Mouse (Mus musculus) thymus, adult 2 months (tissue): ENCODE results near the gene B4galnt2. TPM values are rescaled to one million over a fixed set of nuclear protein-coding genes. Genes with fewer than 3 reads are reported as not detected.

ENCODE experiments used
- DNase-seq: peaks from one replicate; pipeline ENCODE4 v3.0.0; 2021
- H3K27ac ChIP-seq: fragments of 200-500 bp; 2 replicates; pipeline ENCODE4 v1.5.1; 2012; ENCODE audit warnings: low read length, control low read depth; ENCODE audit not compliant: control insufficient read depth, insufficient read depth
- H3K27me3 ChIP-seq: fragments of 200-500 bp; 2 replicates; pipeline ENCODE4 v1.6.1; 2012; ENCODE audit warnings: mild to moderate bottlenecking, low read length, moderate library complexity, mixed read lengths; ENCODE audit not compliant: control insufficient read depth, insufficient read depth
- H3K36me3 ChIP-seq: fragments of 200-500 bp; 2 replicates; pipeline ENCODE4 v1.6.1; 2012; ENCODE audit warnings: mild to moderate bottlenecking, low read length, moderate library complexity; ENCODE audit not compliant: control insufficient read depth, insufficient read depth
- H3K4me1 ChIP-seq: fragments of 200-500 bp; replicated peaks from 2 replicates; pipeline ENCODE4 v1.6.1; 2012; ENCODE audit warnings: low read length; ENCODE audit not compliant: control insufficient read depth, insufficient read depth
- H3K4me3 ChIP-seq: fragments of 200-500 bp; 2 replicates; pipeline ENCODE4 v1.5.1; 2012; ENCODE audit warnings: mild to moderate bottlenecking, low read length, control low read depth, moderate library complexity; ENCODE audit not compliant: control insufficient read depth, insufficient read depth
- CTCF ChIP-seq: fragments of 200-500 bp; IDR thresholded peaks from 2 replicates; pipeline ENCODE4 v1.5.1; 2012; ENCODE audit warnings: mild to moderate bottlenecking, control low read depth, low read length, moderate library complexity, borderline replicate concordance; ENCODE audit not compliant: control insufficient read depth, poor library complexity, insufficient read depth; ENCODE audit errors: extremely low read depth
- POLR2A ChIP-seq: fragments of 200-500 bp; IDR thresholded peaks from 2 replicates; pipeline ENCODE4 v1.6.1; 2012; ENCODE audit warnings: mild to moderate bottlenecking, low read length, control low read depth, moderate library complexity; ENCODE audit not compliant: control insufficient read depth, poor library complexity, insufficient read depth; ENCODE audit errors: extremely low read depth
- WGBS: fragments of 180-500 bp; shearing (Covaris S2); methylation state at CpG from one replicate; pipeline ENCODE4 v1.1.7; 2018; 5-methylcytosine and 5-hydroxymethylcytosine counted together
- polyA plus RNA-seq: library from polyadenylated mRNA; depleted of rRNA; stranded (reverse); fragments of >200 nt; gene quantifications from 2 replicates; pipeline ENCODE4 v1.2.3, GENCODE M21; 2012

B4galnt2 gene
- polyA plus RNA-seq, 1 experiment: not detected

DNA sequence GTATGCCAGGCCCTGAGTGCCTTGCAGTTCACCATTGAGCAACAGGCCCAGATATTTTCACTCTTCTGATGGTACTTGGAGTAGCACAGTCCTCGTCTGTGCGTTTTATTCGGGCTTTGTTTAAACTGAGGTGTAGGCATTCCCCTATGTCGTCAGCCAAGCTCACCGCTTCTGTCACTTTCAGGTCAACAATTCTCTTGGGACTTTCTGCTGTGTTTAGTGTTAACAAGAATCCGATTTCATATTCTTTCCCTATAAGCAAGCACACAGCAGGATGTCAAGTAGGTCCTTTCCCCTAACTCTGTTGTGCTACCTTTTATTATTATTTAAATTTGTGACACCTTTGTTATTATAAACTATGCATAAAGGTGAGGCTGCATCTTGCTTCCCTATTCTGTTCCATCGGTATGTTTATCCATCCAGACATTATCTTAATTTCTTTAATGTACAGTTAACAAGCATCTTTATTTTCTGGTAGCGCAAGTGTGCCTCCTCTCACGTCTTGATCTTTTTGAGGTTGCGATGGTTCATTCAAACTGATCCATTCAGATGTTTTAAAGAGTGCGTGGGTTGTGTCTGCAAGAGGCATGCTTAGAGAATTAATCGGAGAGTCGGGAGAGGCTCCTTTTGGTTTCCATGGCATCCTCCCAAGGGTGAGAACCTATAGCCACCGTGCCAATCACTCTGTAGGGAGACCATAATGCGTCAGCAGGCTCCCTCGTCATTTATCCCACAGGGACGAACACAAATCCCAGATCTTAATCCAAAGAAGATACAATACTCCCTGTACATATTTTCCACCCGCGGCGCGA is 56.8 kb downstream of the B4galnt2 start:
- H3K4me3 ChIP-seq: peak overlapping the region; percentile 52
- 33% methylated on average over 21 of the region's 21 CpGs for whole genome bisulfite sequencing
- H3K27ac ChIP-seq: peak overlapping the region; percentile 49
- peaks cover 3% of the 10 kb centered on the region for H3K4me1 ChIP-seq
- TF ChIP-seq POLR2A (no peak), CTCF (no peak)
- H3K36me3 ChIP-seq: no peaks in the 10 kb centered on the region
- DNase-seq: no peak
- no peaks in the 10 kb centered on the region for H3K27me3 ChIP-seq

- Histone ChIP-seq H3K27ac (no peak overlapping the region), H3K4me1 (peaks cover 3% of the 10 kb centered on the region), H3K4me3 (no peak overlapping the region), H3K27me3 (no peaks in the 10 kb centered on the region), H3K36me3 (no peaks in the 10 kb centered on the region)
- TF ChIP-seq POLR2A (no peak), CTCF (no peak)
- WGBS: 98% methylated on average over 4 of the region's 4 CpGs
- DNase-seq: no peak
Measured at GRCm38 (mm10) chr11:95857306-95857705, 57.4 kb downstream of the B4galnt2 start.

DNA sequence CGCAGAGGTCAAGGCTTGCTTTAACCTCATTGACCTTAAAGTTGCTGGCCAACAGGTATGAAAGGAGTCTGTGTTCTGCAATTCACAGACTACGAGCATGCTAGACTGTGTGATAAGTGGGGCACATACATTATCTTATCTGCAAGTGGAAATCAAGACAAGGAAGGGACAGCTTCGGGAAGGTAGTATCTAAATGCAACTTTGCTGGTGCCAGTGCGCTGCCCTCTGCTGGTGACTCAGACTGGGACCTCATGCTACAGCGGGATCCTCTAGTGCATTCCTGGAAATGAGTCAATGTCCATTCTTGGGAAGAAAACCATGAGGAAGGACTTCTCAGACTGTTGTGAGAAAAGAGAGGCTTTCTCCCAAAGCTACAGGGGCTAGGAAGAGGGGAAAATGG is 61.0 kb downstream of the B4galnt2 start:
- H3K4me3 ChIP-seq: no peak overlapping the region
- H3K27ac ChIP-seq: no peak overlapping the region
- no peaks in the 10 kb centered on the region for H3K27me3 ChIP-seq
- 39% methylated on average over 5 of the region's 5 CpGs for WGBS
- H3K36me3 ChIP-seq: no peaks in the 10 kb centered on the region
- H3K4me1 ChIP-seq: 0 out of 2 replicates have a peak, but pooled peaks cover 2% of the 10 kb centered on the region
- DNase-seq: peak; percentile 76
- TF ChIP-seq CTCF (peak; percentile 67; the same call in 1 of the 2 replicates), POLR2A (no peak)

DNA sequence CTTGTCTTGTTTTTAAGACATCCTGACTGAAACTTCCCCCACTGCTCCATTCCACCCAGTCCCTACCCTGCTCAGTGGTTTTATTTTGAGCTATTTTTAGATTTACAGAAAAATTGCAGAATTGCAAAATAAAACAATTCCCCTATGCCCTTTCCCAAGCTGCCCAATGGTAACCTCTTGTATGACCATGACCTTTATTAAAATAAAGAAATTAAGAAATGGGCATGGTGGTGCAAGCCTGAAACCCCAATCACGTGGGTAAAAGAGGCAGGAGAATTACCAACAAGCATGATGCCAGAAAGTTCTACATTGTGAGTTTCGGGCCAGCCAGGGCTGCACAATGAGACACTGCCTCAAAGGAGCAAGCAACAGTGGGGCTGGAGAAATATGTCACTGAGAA is 63.8 kb downstream of the B4galnt2 start:
- Histone ChIP-seq H3K4me1 (0 out of 2 replicates have a peak, but pooled peaks cover 2% of the 10 kb centered on the region), H3K36me3 (no peaks in the 10 kb centered on the region), H3K27ac (no peak overlapping the region), H3K27me3 (no peaks in the 10 kb centered on the region), H3K4me3 (no peak overlapping the region)
- 76% methylated on average over 2 of the region's 2 CpGs for WGBS
- TF ChIP-seq CTCF: no peak
- TF ChIP-seq POLR2A: no peak
- DNase-seq: no peak

DNA sequence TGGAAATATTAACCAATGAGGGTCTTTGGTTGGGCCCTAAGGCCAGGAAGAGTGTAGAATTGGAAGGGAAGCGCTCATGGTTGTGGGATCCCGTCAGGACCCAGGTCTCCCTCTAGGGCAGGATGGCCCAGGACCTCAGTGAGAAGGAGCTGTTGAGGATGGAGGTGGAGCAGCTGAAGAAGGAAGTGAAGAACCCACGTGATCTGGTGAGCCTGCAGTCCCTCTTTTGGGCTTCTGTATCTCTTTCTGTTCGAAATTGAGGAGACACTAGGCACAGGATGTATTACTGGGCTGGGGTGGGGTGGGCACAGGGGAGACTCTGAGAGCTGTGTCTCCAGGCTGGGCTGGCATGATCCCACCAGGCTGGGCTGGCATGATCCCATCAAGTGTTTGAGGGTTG is 69.8 kb downstream of the B4galnt2 start:
- 37% methylated on average over 4 of the region's 4 CpGs for WGBS

DNA sequence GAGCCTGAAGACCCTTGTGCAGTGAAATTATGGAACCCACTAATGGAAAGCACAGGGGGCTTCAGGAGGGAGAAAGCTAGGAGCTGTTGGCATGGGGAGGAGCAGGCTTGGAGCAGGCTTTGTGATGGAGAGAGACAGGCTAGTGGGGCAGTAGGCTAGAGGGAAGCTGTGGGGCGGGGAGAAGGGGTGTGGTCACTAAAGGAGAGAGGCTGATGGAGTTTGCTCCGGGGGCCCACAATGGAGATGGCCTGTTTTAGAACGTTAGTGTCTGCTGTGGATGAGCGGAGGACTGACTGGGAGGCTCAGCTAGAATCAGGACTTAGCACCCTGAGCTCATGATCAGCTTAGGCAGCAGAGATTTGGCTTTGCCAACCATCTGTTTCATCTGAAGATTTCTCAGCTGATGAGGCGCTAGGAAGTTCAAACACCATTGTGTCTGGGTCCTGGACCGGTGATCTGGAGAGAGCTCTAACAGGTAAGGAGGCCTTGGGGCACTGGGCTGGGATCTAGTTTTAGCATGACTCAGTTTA is 71.2 kb downstream of the B4galnt2 start:
- Histone ChIP-seq H3K36me3 (no peaks in the 10 kb centered on the region), H3K27me3 (no peaks in the 10 kb centered on the region), H3K27ac (no peak overlapping the region), H3K4me3 (no peak overlapping the region), H3K4me1 (peaks cover 43% of the 10 kb centered on the region)
- WGBS: 66% methylated on average over 6 of the region's 6 CpGs
- no peak for TF ChIP-seq POLR2A
- TF ChIP-seq CTCF: no peak
- no peak for DNase-seq

More for the DNA sequence above, 69.8 kb downstream of the B4galnt2 start:
- Histone ChIP-seq H3K27ac (no peak overlapping the region), H3K4me1 (peaks cover 34% of the 10 kb centered on the region), H3K36me3 (no peaks in the 10 kb centered on the region), H3K27me3 (no peaks in the 10 kb centered on the region), H3K4me3 (no peak overlapping the region)
- TF ChIP-seq CTCF: no peak
- no peak for TF ChIP-seq POLR2A
- DNase-seq: no peak

DNA sequence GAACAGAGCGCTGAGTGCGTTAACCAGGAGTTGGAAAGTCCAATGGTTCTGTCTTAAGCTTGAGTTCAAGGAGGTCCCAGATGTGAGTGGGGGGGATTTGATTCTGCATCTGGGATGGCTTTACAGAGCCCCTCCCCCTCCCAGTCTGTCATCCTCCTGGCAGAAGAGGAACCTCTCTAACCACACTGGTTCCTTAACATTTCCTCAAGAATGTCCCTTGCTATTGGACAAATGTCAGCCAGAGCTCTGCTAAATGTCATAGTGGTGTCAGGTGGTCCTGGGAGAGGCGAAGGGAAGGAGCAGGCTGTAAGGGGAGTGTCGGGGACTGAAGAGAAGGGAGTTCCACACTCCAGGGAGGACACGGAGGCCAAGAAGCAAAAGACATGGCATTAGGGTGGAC is 71.7 kb downstream of the B4galnt2 start:
- TF ChIP-seq POLR2A: no peak
- Histone ChIP-seq H3K27ac (peak overlapping the region; percentile 92; the same call in 1 of the 2 replicates), H3K4me3 (0 out of 2 replicates have a peak overlapping the region, but pooled peaks have one; percentile 7), H3K4me1 (peaks cover 48% of the 10 kb centered on the region), H3K27me3 (no peaks in the 10 kb centered on the region), H3K36me3 (no peaks in the 10 kb centered on the region)
- peak; percentile 27 for DNase-seq
- WGBS: 69% methylated on average over 5 of the region's 5 CpGs
